Mouse (Mus musculus): ENCODE data around the gene Lrrc71.

DNA sequence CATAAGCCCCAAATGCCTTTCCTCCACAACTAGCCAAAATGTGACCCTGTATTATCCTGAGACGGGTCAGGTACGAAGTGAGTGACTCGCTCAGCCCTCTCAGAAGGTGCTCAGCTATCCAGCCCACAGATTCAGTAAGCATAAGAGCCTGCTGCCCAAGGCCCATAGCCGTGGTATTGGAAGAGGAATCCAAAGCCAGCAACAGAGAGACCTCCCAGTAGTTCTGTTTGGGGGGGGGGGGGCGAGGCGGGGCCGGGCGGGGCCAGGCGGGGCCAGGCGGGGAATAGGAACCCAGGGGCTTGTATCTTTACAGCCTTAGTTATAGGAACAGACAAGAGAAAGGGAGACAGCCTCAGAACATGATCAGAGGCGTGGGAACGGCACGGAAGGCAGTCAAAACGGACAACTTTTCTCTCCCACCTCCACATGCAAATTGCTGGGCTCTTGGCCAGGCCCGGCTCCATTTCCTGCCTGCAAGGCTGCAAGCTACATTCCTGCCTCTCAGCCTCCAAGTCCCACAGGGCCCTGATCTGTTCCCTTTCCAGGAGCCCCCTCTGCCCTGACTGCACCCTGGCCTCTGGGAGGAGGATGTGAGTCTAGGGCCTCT, 15.4 kb upstream of the Lrrc71 start:
- TF ChIP-seq EP300 (IDR thresholded peaks at IDR 0.05; ENCODE audit: low read depth), result no peak
- no peak for TF ChIP-seq CTCF (IDR thresholded peaks at IDR 0.05; ENCODE audit: low read depth)
